Mouse (Mus musculus) neural tube, embryonic 11.5 days (tissue): ENCODE measurements at regions not wholly inside any gene's neighbourhood (a gene's known extent, or its start where the extent isn't known, plus 50 kb on each side); places are given as distances from the start of the nearest gene placed in this dataset.

Experiments used
- ATAC-seq: fragments of 200-750 bp; cut with Nextera tagmentation; 2 replicates; pipeline ENCODE4 v1.8.0; 2017; ENCODE audit warnings: moderate number of reproducible peaks, mild to moderate bottlenecking, moderate TSS enrichment, moderate library complexity; ENCODE audit not compliant: insufficient read depth, low FRiP score, low TSS enrichment
- DNase-seq: peaks from one replicate; pipeline ENCODE4 v3.0.0-alpha.2; 2015; ENCODE audit warnings: low spot score
- H3K27ac ChIP-seq: fragments of 300-500 bp; sonication (generic); 2 replicates; pipeline ENCODE4 v1.5.1; 2014; ENCODE audit warnings: low read depth, mild to moderate bottlenecking, low read length
- H3K27me3 ChIP-seq: fragments of 300-500 bp; sonication (generic); 2 replicates; pipeline ENCODE4 v1.6.1; 2014; ENCODE audit warnings: mild to moderate bottlenecking, low read length, mixed read lengths; ENCODE audit not compliant: control insufficient read depth, insufficient read depth
- H3K36me3 ChIP-seq: fragments of 300-500 bp; sonication (generic); 2 replicates; pipeline ENCODE4 v1.6.1; 2014; ENCODE audit warnings: mild to moderate bottlenecking, low read length, moderate library complexity, mixed read lengths; ENCODE audit not compliant: control insufficient read depth, insufficient read depth
- H3K4me1 ChIP-seq: fragments of 300-500 bp; sonication (generic); 2 replicates; pipeline ENCODE4 v1.6.1; 2014; ENCODE audit warnings: low read length, mixed read lengths; ENCODE audit not compliant: control insufficient read depth, insufficient read depth
- H3K4me2 ChIP-seq: fragments of 300-500 bp; sonication (generic); 2 replicates; pipeline ENCODE4 v1.6.1; 2014; ENCODE audit warnings: low read depth, mild to moderate bottlenecking, moderate library complexity
- H3K4me3 ChIP-seq: fragments of 300-500 bp; sonication (generic); 2 replicates; pipeline ENCODE4 v1.5.1; 2014; ENCODE audit warnings: low read depth, low read length
- H3K9ac ChIP-seq: fragments of 300-500 bp; sonication (generic); 2 replicates; pipeline ENCODE4 v1.6.1; 2014; ENCODE audit warnings: mild to moderate bottlenecking, low read length
- H3K9me3 ChIP-seq: fragments of 300-500 bp; sonication (generic); 2 replicates; pipeline ENCODE4 v1.6.1; 2016; ENCODE audit warnings: low read length; ENCODE audit not compliant: control insufficient read depth
- WGBS: fragments of 180-500 bp; shearing (Covaris S2); extraction: QIAGEN DNeasy Blood & Tissue Kit; methylation state at CpG from one replicate; pipeline ENCODE4 v1.1.7; 2014; 5-methylcytosine and 5-hydroxymethylcytosine counted together

GRCm38 (mm10) chr3:147442925-147443690, 590.9 kb downstream of the Ttll7 start:
- Histone ChIP-seq H3K36me3 (no peaks in the 10 kb centered on the region), H3K4me1 (no peaks in the 10 kb centered on the region), H3K4me3 (no peak overlapping the region), H3K9ac (no peak overlapping the region), H3K4me2 (no peak overlapping the region), H3K27me3 (no peaks in the 10 kb centered on the region), H3K27ac (no peak overlapping the region), H3K9me3 (no peaks in the 10 kb centered on the region)
- DNase-seq = no peak
- no peak; the same call in 1 of the 2 replicates for ATAC-seq
- WGBS = 69% methylated on average over 5 of the region's 5 CpGs

DNA sequence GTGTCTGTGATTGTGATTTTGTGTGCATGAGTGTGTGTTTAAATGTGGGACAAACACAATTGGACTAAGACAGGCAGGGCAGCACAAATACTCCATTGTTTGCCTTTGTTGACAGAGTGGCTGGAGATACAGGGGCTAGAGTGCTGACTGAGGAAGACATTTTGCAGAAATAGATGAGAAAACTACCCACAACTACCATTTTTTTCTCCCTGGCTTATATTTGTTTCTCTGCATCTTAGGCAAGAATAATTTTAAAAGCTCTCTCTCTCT, 591.5 kb downstream of the Ttll7 start:
- no peaks in the 10 kb centered on the region for H3K36me3 ChIP-seq
- ATAC-seq = no peak
- DNase-seq = no peak
- no peak overlapping the region for H3K4me3 ChIP-seq
- H3K27ac ChIP-seq = no peak overlapping the region
- no peaks in the 10 kb centered on the region for H3K27me3 ChIP-seq
- H3K4me2 ChIP-seq = no peak overlapping the region
- H3K9me3 ChIP-seq = no peaks in the 10 kb centered on the region
- H3K4me1 ChIP-seq = no peaks in the 10 kb centered on the region
- H3K9ac ChIP-seq = no peak overlapping the region

DNA sequence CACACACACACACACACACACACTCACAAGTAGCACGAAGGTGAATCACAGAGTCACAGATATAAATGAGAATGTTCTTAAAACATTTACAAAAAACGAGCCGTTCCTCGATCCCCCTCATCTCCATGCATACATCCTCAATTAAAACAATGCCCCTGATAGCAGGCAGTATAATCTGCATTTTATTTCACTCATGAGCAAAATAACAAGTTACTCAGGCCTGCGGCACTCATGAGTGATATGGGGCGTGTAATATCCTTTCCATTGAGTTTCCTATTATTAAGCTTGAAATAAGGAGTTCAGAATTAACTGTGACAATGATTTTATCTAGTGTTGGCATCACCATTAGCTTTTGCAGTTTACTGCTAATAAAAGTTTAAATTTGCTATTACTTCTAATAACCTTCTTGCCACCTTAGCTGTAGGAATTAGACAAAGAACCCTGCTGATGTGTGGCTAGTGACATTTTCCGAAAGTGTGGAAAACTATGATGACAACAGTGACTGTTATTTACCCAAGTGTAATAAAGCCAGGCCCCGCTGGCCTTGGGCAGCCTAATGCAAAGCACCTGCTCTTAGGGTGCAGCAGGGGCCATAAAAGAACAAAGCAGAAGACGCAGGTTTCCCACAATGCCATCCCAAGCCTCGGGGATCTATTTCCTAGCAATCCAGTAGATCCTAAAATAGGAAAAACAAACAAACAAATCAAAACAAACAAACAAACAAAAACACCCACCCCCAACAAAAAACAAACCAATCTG, 592.0 kb downstream of the Ttll7 start:
- WGBS = 54% methylated on average over 10 of the region's 10 CpGs
- H3K27ac ChIP-seq = no peak overlapping the region

GRCm38 (mm10) chr3:147445066-147445844, 593.1 kb downstream of the Ttll7 start:
- H3K4me1 ChIP-seq = no peaks in the 10 kb centered on the region
- WGBS = 80% methylated on average over 5 of the region's 5 CpGs
- no peak for DNase-seq
- H3K36me3 ChIP-seq = no peaks in the 10 kb centered on the region
- H3K4me3 ChIP-seq = no peak overlapping the region
- H3K27ac ChIP-seq = no peak overlapping the region
- no peaks in the 10 kb centered on the region for H3K9me3 ChIP-seq
- no peaks in the 10 kb centered on the region for H3K27me3 ChIP-seq
- ATAC-seq = no peak
- no peak overlapping the region for H3K9ac ChIP-seq
- H3K4me2 ChIP-seq = no peak overlapping the region

More for the DNA sequence above, 592.0 kb downstream of the Ttll7 start:
- Histone ChIP-seq H3K9ac (no peak overlapping the region), H3K36me3 (no peaks in the 10 kb centered on the region), H3K4me1 (no peaks in the 10 kb centered on the region), H3K4me2 (no peak overlapping the region), H3K9me3 (no peaks in the 10 kb centered on the region), H3K4me3 (no peak overlapping the region), H3K27me3 (no peaks in the 10 kb centered on the region)
- DNase-seq = no peak
- ATAC-seq = no peak; the same call in 1 of the 2 replicates

DNA sequence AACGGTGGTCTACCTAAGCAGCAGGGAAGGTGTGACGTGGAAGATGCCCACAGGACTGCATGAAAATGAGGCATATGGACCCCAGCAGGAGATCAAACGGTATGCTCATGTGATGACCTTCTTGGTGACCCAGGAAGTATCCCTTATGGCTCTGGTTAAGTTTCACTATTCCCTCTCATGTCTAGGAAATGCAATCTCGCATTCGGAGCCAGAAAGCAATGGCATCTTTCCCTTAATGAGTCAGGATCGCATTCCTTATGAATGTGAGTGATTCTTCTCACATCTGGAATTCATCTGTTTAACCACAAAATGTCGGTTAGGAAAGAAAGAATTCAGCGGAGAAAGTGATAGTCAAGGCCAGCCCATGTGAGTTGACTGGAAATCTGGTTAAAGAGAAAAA, 593.7 kb downstream of the Ttll7 start:
- no peaks in the 10 kb centered on the region for H3K36me3 ChIP-seq
- DNase-seq (no peak), ATAC-seq (no peak)
- no peak overlapping the region for H3K9ac ChIP-seq
- no peak overlapping the region for H3K27ac ChIP-seq
- H3K27me3 ChIP-seq = no peaks in the 10 kb centered on the region
- no peaks in the 10 kb centered on the region for H3K4me1 ChIP-seq
- WGBS = 75% methylated on average over 8 of the region's 8 CpGs
- no peak overlapping the region for H3K4me3 ChIP-seq
- no peak overlapping the region for H3K4me2 ChIP-seq
- no peaks in the 10 kb centered on the region for H3K9me3 ChIP-seq

- Histone ChIP-seq H3K4me2 (no peak overlapping the region), H3K36me3 (no peaks in the 10 kb centered on the region), H3K4me3 (no peak overlapping the region), H3K9me3 (no peaks in the 10 kb centered on the region), H3K9ac (no peak overlapping the region), H3K27me3 (no peaks in the 10 kb centered on the region), H3K27ac (no peak overlapping the region), H3K4me1 (no peaks in the 10 kb centered on the region)
- WGBS = 78% methylated on average over 4 of the region's 4 CpGs
- DNase-seq = no peak
- ATAC-seq = no peak
These were observed 600.0 kb downstream of the Ttll7 start for GRCm38 (mm10) chr3:147452176-147452575.

DNA sequence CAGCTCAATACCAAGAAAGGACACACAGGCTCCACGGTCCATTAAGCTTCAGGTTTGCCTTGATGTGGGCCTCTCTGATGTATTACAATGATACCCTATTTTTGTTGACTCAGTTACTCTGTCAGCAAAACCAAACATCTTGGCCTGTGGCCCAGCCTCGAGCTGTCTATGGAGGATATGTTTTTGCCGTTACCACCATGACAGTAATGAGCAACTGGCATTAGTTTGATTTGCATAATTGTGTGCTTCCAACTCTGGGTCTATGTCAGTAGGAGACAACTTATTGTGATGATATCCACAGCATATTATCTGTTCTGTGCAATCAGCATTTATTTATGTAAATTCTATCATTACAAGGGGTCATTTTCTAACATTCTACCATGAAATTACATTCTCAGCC, 603.2 kb downstream of the Ttll7 start:
- 79% methylated on average over 3 of the region's 3 CpGs for WGBS
- Histone ChIP-seq H3K4me3 (no peak overlapping the region), H3K4me2 (no peak overlapping the region), H3K9me3 (no peaks in the 10 kb centered on the region), H3K9ac (no peak overlapping the region), H3K4me1 (no peaks in the 10 kb centered on the region), H3K36me3 (no peaks in the 10 kb centered on the region), H3K27ac (no peak overlapping the region), H3K27me3 (no peaks in the 10 kb centered on the region)
- ATAC-seq = no peak
- no peak for DNase-seq

DNA sequence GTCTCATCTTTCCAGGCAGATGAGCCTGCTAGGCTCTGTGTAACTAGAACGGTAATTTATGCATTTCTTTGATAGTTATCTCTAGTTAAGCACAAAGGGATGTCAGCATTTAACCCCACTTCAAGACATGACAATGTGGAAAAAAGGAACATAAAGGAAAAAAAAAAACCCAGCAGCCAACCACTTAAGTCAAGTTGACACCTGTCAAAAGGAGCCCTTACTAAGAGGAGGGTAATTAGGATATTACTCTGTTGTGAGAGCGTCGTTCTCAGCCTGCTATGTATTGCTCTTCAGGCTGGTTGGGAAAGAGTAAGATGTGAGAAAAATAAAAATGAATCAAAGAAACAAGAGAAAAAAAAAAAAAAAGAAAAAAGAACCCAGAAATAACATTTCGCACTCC, 604.1 kb downstream of the Ttll7 start:
- 82% methylated on average over 4 of the region's 4 CpGs for WGBS
- Histone ChIP-seq H3K27me3 (no peaks in the 10 kb centered on the region), H3K4me2 (no peak overlapping the region), H3K4me1 (no peaks in the 10 kb centered on the region), H3K9ac (no peak overlapping the region), H3K4me3 (no peak overlapping the region), H3K27ac (no peak overlapping the region), H3K36me3 (no peaks in the 10 kb centered on the region), H3K9me3 (no peaks in the 10 kb centered on the region)
- DNase-seq = no peak
- no peak for ATAC-seq
